Mouse (Mus musculus) WW6 (cell line): ENCODE data around the gene Hist1h4d.
"Not testable (repeated sequence)": the region's sequence is repeated elsewhere in the genome, so short reads cannot be mapped to it uniquely, and the experiment has no call there.

Source experiments
- DNase-seq: peaks from one replicate; pipeline ENCODE4 v3.0.0-alpha.2; 2013; ENCODE audit warnings: low read depth, low spot score

The Hist1h4d gene

DNA sequence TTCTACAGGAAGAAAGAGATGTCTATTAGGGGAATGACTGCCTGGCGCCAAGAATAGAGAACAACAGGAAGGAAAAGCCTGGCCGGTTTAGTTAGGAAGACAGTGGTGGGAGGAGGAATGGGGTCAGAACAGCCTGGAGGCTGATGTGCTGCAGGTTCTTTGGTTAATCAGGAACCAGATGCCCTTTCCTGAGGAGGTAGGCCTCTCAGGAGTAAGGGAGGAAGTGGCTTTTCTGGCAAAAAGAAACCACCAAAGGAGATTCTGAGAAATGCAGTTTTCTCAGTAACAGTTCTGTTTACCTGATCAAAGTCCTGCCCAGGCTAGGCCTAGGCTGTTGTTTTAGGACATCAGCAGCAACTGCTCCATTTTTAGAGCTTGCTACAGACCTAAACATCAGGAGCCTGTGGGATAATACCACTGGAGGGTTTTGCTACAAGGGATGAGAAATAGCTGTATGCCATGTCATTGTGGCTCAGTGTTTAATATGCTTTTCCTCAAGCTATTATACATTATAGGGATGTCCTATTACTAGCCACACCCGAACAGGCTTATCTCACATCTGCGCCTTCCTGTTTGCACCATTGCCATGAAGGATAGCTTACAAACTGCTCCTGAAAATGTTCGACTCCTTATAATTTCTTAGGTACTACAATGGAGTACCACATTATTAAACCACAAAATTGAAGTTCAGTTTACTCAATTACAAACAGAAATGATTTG is 11.8 kb downstream of the Hist1h4d start:
- DNase-seq, result no peak

DNA sequence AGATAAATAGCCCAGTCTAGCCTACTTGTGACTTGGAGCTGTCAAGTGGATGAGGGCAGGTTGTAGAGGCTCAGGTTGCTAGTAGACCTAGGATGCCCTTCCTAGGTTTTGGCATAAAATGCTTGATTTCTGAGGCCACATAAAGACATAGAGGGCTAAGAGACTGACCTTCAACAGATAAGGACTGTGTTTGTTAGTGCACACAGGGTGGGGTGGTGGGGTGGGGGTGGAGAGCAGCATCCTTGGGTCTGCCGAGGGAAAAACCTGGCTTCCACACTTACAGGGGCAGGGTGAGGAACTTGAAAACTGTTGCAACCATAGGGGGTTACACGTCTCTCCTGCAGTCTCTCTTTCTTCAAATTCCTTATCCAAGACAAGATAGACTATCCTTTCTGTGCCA is 13.8 kb downstream of the Hist1h4d start:
- no peak for DNase-seq

DNA sequence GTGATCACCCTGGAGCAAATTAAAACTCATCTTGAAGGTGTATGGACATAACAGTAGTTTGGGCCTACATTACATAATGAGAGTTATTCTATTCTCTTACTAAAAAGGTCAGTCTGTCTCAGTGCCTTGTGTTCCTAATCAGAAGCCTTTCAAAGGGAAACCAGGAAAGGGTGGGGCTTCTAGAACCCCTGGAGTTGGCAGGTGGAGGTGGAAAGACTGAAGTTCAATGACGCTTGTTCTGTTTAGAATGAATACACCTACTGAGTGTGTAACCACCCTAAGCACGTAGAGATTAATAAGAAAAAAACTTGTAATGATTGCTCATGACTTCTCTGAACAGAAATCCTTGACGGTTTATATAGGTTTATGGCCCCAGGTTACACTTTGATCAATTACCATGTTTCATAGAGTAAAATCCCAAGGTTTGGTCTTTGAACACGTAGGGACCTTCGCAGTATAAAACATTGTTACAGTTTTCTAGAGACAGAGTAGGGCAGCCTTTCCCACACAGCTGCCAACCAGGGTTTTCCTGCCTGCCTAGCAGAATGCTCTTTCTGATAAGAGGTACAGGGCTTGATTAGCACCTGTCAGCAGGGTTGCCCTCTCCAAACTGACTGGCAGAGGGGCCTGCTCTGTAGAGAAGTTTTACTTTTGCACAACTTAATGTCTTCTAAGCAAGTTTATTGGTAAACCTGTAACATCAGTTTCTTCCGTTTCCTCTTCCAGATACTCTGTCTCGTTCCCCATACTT is 14.4 kb downstream of the Hist1h4d start:
- DNase-seq, result no peak

DNA sequence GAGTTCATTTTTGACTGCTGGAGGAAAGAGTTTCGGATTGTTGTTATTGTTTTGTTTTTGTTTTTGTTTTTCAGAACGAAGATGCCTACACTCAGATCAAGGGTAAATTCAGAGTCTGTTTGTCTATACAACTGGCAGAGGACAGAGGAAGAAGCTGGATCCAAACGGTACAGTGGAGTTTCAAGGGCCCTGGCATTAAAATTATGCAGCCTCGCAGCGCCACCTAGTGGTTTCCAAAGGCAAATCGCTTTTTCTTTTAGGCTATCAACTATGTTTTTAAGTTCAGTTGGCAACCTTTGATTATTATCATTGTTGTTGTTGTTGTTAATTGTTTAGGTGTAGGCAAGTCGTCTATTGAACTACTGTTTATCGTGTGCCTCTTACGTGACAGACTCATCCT is 16.6 kb downstream of the Hist1h4d start:
- DNase-seq, result no peak

DNA sequence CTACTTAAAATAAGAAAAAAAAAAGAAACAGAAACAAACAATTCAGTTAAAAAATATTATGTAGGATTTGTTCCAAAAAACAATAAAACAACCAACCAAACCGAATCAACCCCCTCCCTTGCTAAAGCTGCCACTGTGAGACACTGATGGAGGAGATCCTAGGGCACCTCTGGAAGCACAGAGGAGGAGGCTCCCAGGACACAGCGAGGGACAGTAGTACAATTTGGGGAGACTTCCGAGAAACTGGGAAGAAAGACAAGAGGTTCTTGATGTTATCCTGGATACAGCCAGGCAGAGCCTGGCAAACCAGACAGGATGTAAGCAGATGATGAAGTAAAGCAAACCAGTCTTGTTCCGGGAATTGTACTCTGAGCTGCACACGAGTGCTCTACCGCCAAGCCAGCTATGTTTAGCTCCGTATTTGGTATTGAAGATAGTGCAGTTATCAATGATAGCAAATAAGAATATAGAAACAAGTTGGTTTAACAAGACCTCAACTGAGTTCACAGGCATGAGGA is 21.8 kb downstream of the Hist1h4d start:
- DNase-seq, result no peak

DNA sequence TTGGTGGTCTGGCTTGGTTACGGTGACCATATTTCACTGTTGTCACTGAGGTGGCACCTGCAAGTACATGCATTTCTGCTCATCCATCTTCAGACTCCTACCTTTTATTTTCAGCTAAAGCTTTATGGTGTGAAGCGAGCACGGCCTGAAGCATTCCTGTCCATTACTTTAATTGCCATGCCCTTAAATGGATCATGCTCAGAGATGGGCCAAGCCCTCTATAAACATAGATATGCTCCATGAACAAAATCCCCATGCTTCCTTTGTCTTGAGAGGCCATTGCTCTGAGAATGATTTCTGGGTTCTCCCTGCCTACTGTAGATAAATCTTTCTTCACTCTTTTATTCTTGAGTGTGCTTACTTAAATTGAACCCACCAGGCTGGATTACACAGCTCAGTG is 23.1 kb downstream of the Hist1h4d start:
- no peak for DNase-seq

DNA sequence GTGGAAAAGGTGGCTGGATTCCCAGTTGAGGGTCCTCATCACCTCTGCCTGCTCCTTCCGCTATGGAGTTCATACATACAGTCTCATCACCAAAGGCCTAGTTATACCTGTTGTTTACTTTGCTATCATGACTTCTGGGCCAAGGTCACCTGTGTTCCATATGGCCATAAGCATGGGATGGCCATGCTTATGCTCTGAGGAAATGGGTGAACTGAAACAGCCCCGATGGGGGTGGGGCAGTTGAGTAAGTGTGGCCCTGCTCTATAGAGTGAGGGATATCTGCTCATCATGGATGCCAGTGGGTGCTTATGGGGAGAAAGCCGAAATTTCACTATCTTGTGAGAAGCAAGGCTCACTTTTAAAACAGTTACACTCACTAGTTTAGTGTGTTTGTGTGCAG is 23.7 kb downstream of the Hist1h4d start:
- DNase-seq, result no peak

DNA sequence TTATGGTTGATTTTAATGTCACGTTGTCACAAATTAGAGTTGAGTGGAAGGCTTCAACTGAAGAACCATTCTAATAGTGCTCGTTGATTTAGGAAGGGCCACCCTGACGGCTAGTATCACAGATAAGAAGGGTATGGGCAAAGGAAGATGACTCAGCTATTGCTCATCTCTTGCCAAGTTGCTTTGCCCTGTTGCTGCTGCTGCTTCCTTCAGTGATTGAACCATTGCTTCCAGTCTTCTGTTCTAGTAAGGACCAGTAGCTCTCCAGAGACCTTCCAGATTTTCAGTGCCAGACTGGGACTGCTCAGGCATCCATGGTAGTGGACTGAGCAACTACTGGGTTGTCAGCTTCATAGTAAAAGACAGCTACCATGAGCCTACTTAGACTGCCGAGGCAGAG is 27.8 kb downstream of the Hist1h4d start:
- DNase-seq, result no peak

DNA sequence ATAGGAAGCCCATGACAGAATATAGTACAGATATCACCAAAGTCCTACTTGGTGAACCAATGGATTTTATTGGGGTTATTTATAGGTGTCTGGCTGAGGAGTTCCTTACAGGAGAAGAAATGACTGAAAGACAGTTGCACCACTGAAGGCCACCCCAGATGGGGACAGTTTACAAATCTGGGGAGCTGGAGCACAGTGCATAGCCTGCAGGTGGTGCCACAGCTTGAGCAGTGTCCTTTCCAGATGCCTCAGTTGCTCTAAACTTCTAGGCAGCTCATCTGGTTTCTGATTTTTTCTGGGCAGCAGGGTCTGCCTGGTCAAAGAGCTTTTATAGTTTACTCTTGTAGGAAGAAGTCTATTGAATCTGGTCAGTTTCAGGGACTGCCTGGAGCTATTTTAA is 28.4 kb downstream of the Hist1h4d start:
- no peak for DNase-seq

DNA sequence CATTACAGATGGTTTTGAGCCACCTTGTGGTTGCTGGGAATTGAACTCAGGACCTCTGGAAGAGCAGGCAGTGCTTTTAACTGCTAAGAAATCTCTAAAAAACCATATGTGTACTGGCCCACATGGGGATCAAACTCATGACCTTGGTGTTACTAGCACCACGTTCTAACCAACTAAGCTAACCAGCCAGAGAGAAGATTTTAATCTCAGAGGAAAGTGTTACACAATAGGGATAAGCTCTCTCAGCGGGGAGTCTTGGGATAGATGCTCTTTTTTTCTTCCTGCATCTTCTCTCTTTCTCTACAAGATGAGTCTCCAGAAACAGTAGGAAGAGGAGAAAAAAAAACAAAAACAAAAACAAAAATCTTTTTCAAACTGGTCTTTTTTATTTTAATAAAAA is 29.0 kb downstream of the Hist1h4d start:
- DNase-seq, result no peak

DNA sequence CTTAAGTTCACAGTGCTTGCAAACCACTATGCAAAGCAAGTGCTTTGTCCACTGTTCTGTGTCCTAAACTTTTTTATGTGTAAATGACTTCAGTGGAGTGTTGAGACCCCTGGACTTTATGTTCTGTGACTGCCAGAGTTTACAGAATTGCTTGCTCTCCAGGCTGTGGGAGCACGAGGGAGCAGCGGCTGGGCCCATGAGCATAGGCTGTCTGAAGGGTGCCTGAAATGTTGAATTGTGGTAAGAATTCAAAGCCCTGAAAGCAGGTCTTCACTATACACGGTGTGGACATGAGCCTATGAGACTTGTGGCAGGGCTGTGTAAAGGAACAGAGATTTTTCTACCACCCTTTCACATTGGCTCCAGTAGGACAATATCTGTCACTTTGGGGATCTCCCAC is 30.2 kb downstream of the Hist1h4d start:
- DNase-seq, result no peak

DNA sequence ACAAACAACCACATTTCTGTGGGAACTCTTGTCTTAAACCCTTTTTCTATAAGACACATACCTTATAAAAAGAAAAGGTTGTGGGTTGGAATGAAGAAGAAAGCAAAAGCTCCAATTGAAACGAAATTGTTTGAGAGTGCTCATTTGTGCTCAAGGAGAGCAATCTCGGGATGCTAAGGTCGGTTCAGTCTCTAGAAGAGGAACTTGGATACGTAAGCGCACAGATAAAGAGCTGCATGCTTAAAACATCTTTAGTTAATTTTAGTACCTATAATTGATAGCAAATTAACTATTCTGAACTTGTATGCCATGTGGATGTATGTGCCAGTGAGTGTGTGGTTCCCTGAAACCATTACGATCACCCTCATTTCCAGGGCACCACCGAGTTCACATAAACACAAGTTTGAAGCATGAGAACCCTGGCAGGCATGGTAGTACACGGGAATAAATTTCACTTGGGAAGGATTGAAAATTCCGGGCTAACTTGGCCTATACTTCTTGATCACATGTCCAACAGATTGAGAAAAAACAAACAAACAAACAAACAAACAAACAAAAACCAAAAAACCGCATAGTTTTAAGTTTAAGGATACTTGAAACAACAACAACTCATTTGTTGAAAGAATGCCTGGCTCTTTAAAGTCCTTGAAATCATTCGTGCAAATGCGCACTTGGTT is 38.8 kb downstream of the Hist1h4d start:
- no peak for DNase-seq

DNA sequence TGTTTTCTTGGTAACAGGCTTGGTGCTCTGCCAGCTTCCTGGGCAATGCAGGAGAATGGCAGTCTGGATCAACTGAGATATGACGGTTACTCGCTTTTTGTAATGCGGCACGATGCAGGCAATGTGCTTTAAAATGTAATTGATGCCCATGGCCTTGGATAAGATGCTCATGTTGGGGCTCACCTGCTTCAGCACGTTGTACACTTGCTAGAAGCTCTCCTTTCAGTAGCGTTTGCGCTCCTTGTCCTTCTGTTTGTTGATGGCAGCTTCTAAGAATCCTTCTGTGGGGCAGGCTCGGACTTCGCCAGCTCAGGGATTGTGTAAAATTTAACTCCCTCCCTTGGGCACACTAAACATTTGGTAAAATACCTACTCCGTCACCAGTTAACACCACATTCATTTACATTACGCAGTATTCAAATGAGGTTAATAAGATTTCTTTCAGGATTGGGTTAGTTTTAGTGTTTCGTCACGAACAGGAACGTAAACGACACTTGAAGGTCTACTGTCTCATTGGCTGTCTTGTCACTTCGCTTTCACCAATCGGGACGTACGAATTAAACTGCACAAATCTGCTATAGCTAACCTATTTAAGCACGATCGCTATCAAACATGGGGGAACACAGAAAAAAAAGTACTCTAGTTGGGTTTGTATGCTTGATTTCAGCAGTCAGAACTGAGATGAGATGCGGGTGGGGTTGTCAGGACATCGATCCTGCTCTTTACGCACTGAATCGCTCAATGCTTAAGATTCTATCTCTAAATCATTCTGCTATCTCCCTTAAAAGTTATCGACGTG is 39.5 kb downstream of the Hist1h4d start, which contains the start of gene Hist1h2be:
TSS of gene Hist1h2be (minus strand) at position 392 of the 799 bp plus-strand sequence.
- no peak for DNase-seq

DNA sequence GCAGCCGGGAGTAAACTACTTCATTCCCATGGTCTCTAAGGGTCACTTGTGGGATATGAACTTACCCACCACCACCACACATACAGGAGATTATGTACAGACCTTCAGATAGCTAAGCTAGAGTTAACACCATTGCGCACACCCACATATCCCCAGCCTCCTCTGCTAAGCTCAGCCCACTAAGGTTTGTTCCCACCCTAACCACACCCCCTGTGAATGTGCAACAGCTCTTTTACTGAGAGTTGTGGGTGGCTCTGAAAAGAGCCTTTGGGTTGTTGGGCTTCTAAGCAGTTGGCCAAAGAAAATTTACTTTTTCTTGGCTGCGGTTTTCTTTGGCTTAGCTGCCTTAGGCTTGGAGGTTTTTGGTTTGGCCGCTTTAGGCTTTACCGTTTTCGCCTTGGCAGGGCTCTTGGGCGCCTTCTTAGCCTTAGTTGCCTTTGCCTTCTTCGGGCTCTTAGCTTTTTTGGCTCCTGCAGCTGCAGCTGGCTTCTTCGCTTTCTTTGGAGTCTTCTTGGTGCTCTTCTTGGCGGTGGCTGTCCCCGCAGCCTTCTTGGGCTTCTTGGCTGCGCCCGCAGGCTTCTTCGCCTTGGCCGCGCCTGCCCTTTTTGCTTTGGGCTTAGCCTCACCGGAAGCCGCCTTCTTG is 40.3 kb downstream of the Hist1h4d start:
- peak; percentile 71 for DNase-seq

DNA sequence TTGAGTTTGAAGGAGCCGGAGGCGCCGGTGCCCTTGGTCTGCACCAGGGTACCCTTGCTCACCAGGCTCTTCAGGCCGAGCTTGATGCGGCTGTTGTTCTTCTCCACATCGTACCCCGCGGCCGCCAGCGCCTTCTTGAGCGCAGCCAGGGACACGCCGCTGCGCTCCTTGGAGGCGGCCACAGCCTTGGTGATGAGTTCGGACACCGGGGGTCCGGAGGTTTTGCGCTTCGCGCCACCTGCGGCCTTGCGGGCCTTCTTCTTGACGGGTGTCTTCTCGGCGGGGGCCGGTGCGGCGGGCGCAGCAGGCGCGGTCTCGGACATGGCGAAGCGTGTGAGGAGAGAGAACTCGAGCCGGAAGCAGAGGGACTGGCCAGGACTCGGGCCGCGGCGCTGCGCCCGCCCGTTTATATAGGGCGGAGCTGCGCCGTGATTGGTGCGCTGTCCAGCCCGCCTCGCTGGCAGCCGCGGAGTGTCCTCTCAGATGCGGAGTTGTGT is 40.8 kb downstream of the Hist1h4d start, which contains the start of gene Hist1h1e:
TSS of gene Hist1h1e (minus strand) at position 384 of the 497 bp plus-strand sequence.
- not testable (repeated sequence) for DNase-seq

DNA sequence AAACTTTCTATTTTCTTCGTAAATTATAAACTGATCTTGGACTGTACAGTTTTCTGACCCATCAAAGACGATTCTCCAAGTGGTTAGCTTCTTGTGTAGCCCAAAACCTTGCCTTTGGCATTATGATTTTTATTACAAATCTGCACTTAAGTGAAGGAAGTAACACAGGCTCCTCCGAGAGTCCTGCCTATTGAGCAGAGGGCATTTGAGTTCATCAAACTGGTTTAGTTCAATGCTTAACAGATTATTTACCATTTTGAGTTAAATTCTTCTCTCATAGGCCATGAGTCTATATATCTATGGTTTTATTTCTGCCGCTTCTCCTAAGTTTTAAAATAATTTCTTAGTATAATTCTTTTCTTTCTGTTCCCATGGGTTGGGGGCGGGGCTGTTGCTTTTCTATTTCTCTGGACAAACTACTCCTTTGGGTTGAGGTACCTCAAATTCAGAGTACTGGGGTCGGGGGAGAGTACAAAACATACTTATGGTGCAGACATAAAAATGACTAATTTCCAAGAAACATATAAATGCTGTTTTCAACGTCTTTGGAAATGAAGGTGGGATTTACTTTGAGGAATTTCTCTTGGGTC is 41.6 kb downstream of the Hist1h4d start:
- no peak for DNase-seq

DNA sequence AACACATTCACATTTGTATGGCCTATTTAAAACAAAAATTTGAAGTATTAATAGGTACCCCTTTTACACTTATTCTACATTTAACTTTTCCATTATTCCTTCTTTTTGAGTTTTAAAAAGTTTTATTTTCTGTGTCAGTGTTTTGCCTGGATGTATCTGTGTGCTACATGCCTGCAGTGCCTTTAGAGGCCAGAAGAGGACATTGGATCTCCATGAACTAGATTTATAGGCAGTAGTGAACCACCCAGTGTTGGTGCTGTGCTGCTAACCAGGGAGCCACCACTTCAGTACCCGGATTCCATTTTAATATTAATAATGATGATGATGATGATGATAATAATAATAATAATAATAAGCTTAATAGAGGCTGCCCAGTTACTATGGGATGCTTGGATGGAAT is 49.3 kb downstream of the Hist1h4d start:
- DNase-seq, result no peak
